Mouse (Mus musculus) cerebellum, adult (tissue): Measurements from ENCODE around the gene Aacs.
"Not testable (repeated sequence)": the region's sequence is repeated elsewhere in the genome, so short reads cannot be mapped to it uniquely, and the experiment has no call there.

Source experiments
- ATAC-seq: cut with Nextera tagmentation; 2 replicates; pipeline ENCODE4 v1.9.2; 2017; ENCODE audit warnings: mild to moderate bottlenecking, moderate library complexity, mixed read lengths; ENCODE audit not compliant: insufficient number of reproducible peaks, low FRiP score, low TSS enrichment

Aacs gene

GRCm38 (mm10) chr5:125475601-125476285, at the start of gene Aacs:
Aacs (plus strand) TSS chr5:125475814.
- ATAC-seq = peak; percentile 86

DNA sequence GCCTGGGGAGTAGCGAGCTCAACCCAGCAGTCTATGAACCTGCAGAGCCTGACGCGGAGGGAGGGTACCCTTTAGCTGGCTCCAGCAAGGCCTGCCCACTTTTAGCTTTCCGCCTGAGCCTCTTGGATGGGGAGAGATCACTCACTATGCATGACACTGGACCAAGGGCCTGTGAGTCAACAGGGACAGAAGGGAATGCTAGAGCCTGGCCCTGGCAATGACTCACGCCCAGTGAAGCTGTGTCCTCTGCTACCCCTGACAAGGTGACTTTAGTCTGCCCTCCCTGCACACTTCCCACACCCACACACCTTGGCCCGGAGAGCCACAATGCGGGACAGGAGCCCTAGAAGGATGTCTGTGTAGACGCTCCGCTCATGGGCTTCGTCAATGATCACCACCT, 49.3 kb upstream of the Aacs start:
- no peak for ATAC-seq

GRCm38 (mm10) chr5:125432324-125432723, 43.3 kb upstream of the Aacs start:
- ATAC-seq = not testable (repeated sequence)

- ATAC-seq = peak; percentile 94
Observed at GRCm38 (mm10) chr5:125433793-125434337, 41.7 kb upstream of the Aacs start, which contains the start of gene Dhx37. Dhx37 (minus strand) TSS chr5:125434121.

DNA sequence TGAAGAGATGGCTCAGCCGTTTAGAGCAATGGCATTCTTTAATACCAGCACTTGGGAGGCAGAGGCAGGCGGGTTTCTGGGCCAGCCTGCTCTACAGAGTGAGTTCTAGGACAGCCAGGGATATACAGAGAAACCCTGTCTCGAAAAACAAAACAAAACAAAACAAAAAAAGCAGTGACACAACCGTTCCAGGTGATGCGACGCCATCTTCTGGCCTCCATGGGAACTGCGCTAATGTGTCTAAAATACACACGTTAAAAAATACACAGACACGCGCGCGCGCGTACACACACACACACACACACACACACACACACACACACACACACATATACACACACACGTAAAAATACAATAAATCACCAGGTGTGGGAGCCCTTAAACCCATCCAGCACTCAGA, 41.3 kb upstream of the Aacs start:
- not testable (repeated sequence) for ATAC-seq

DNA sequence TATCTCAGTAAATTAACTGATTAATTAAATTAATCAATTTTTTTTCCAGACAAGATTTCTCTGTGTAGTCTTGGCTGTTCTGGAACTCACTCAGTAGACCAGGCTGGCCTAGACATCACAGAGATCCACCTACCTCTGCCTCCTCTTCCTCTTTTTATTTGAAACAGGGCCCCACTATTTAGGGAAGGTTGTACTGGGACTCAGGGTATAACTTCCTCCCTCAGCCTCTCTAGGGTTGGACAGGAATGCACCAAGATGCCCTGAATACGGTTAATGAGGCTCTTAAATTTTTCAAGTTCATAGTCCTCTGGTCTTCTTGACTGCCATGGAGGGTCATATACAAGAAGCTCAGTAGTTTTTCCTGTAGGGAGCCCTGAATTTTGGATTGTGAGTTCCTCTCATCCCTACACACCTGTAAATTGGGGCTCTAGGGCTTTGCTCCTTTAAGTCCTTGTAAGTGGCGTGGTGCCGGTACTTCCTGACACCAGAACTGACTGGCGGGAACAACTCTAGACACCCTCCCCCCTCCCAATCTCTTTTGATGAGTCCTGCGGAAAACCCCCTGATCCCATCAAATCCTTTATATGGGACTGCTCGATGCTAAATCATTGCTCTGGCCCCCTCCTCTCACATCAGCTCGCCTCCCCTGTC, 34.9 kb upstream of the Aacs start:
- no peak for ATAC-seq

- ATAC-seq = peak; percentile 64; the same call in 1 of the 2 replicates
Observed at GRCm38 (mm10) chr5:125441234-125442114, 34.1 kb upstream of the Aacs start, which contains the start of gene Bri3bp. Bri3bp (plus strand) TSS chr5:125441568.

GRCm38 (mm10) chr5:125442136-125442995, 33.2 kb upstream of the Aacs start:
- no peak; the same call in 1 of the 2 replicates for ATAC-seq

- no peak for ATAC-seq
Observed at GRCm38 (mm10) chr5:125443335-125443734, 32.3 kb upstream of the Aacs start.

DNA sequence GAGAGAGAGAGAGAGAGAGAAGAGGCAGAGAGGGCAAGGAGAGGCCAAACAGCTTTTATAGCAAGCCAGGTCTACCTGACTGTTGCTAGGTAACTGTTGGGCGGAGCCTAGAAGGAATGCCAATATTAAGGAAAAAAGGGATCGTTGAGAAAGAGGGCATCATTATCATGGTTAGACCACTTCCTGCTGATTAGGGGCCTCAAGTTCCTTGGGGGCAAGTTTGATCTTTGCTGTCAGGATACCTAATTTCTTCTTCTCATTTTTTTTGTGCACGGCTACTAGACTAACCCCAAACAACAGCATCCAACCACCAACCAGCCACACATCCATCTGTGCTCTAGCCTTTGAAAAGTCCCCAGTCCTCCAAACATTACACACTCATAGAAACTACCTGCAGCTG, 31.7 kb upstream of the Aacs start:
- no peak for ATAC-seq

DNA sequence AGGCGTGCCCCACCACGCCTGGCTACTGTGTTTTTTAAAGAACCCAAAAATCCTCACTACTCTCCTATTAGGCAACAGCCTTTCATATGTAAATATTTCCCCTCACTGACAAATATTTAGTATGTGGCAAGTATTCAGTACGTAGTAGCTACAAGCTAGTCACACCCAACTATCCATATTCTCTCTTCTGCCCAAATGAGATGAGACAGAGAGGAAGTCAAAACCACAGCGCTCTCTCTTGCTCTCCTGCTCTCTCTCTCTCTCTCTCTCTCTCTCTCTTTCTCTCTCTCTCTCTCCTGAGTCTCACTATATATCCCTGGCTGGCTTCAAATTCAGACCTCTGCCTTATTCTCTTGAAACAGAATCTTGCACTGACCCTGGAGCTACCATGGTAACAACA, 31.1 kb upstream of the Aacs start:
- ATAC-seq = no peak

- ATAC-seq = no peak
Observed at GRCm38 (mm10) chr5:125446344-125446743, 29.3 kb upstream of the Aacs start.

DNA sequence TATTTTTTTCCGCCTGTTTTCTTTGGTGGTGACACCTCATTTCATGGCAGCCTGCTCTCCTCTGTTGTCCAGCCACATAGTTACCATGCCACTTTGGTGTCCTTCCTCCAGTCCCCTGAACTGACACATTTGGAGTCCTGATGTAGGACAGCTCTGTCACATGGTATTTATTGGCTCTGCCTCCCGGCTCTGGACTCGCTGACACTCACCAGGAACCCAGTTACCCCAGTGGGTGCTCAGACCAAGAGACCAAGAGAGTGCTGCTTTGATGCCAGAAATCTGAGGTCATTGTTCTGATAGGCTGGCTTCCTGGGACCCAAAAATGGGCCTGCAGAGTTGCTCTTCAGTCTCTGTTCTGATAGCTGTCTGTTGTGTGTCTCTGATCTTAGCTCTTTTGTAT, 27.6 kb upstream of the Aacs start:
- no peak for ATAC-seq

- ATAC-seq = no peak
Observed at GRCm38 (mm10) chr5:125448631-125449030, 27.0 kb upstream of the Aacs start.

- ATAC-seq = no peak
Observed at GRCm38 (mm10) chr5:125449306-125449705, 26.3 kb upstream of the Aacs start.

DNA sequence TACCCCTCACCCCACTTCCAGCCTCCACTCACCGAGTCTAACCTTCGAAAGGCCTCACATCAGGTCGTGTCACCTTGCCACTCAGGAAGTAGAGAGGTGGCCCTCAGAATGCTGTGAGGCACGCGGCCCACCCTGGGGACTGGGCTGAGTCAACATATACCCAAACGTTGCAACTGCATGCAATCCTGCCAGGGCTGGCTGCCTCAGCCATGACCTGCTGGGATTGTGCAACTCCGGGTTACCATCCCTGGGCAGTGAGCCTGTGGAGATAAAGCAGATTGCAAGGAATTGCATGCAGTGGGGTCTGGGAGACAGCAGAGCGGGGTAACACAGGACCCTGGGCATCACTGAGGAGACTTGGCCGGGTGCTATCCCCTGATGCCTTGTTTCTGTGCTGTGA, 23.0 kb upstream of the Aacs start:
- no peak for ATAC-seq

DNA sequence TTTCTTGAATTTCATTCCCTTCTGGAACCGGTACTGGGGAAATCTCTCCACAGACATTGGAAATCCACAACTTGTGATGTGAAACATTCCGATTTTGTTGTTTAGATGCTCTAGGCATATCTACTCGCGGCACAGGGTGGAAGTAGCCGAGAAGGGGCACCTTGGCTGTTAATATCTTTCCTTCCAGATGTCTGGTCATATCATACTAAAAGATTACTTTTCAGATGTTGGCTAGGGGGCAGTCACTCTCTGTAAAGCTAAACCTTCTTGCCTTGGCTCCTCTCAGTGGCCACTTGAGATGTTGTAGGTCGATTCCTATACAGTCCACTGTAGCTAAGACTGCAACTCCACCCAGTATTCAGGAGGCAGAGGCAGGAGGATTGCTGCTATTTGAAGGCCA, 19.5 kb upstream of the Aacs start:
- ATAC-seq = no peak

DNA sequence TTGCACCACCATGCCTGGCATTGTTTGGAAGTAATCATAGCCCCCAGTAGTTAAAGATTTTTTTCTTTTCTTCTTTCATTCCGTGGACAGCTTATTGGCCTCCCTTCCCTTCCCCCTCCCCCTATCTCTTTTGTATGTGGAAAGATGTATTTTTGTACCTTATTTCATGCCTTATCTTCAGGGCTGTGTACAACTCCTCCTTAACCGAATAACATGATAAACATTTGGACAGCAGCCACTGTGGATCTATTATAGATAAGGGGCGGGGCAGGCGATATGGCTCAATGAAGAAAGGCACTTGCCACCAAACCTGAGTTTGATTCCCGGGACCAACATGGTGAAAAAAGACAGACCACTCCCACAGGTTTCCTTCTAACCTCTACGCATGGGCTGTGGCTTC, 18.1 kb upstream of the Aacs start:
- ATAC-seq = no peak

DNA sequence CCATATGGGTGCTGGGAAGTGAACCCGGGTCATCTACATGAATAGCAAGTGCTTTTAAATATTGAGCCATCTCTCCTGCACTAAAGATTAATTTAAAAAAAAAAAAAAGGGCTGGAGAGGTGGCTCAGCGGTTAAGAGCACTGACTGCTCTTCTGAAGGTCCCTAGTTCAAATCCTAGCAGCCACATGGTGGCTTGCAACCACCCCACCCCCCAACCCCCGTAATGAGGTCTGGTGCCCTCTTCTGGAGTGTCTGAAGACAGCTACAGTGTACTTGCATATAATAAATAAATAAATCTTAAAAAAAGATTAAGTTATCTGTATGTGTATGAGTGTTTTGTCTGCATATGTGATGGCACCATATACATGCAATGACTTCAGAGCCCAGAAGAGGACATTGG, 15.0 kb upstream of the Aacs start:
- ATAC-seq = no peak
